Mouse (Mus musculus) erythroblast, embryonic 14.5 days (primary cell): ENCODE data around the gene Ccdc62. TPM values are rescaled to one million over a fixed set of nuclear protein-coding genes. Genes with fewer than 3 reads are reported as not detected.

Source experiments
- H3K27me3 ChIP-seq: 2 replicates; pipeline ENCODE4 v1.6.1; 2012; ENCODE audit warnings: inconsistent platforms; ENCODE audit not compliant: control insufficient read depth
- H3K36me3 ChIP-seq: 2 replicates; pipeline ENCODE4 v1.6.1; 2012; ENCODE audit warnings: mild to moderate bottlenecking, inconsistent platforms; ENCODE audit not compliant: control insufficient read depth
- H3K4me1 ChIP-seq: 2 replicates; pipeline ENCODE4 v1.6.1; 2012; ENCODE audit warnings: inconsistent platforms; ENCODE audit not compliant: control insufficient read depth
- H3K4me3 ChIP-seq: replicated peaks from 2 replicates; pipeline ENCODE3; 2012; ENCODE audit warnings: moderate library complexity, mild to moderate bottlenecking, inconsistent platforms
- H3K9me3 ChIP-seq: 2 replicates; pipeline ENCODE4 v1.6.1; 2012; ENCODE audit warnings: low read length, inconsistent platforms, mixed read lengths; ENCODE audit not compliant: control insufficient read depth
- GATA1 ChIP-seq: IDR thresholded peaks from 2 replicates; pipeline ENCODE4 v1.6.1; 2012; ENCODE audit warnings: low read length, inconsistent platforms, mixed read lengths
- TAL1 ChIP-seq: IDR thresholded peaks from 3 replicates; pipeline ENCODE4 v1.6.1; 2012; ENCODE audit warnings: low read length, inconsistent platforms, mixed read lengths
- polyA plus RNA-seq: library from polyadenylated mRNA; stranded (reverse); fragments of >175 nt; gene quantifications from 2 replicates; pipeline ENCODE4 v1.2.3, GENCODE M21; 2012

Gene Ccdc62
- polyA plus RNA-seq, 1 experiment = 0.65 TPM

- H3K4me1 ChIP-seq = peaks cover 24% of the 10 kb centered on the region
- peaks cover under 1% of the 10 kb centered on the region; the same call in 1 of the 2 replicates for H3K36me3 ChIP-seq
- peak overlapping the region; percentile 71 for H3K4me3 ChIP-seq
- peaks cover 45% of the 10 kb centered on the region for H3K27me3 ChIP-seq
- no peak for TF ChIP-seq GATA1
- no peak for TF ChIP-seq TAL1
- H3K9me3 ChIP-seq = no peaks in the 10 kb centered on the region
These were observed 43.7 kb downstream of the Ccdc62 start for GRCm38 (mm10) chr5:123974179-123974485.

GRCm38 (mm10) chr5:123974616-123975111 lies 44.2 kb downstream of the Ccdc62 start:
- no peaks in the 10 kb centered on the region for H3K9me3 ChIP-seq
- peaks cover 25% of the 10 kb centered on the region for H3K4me1 ChIP-seq
- H3K27me3 ChIP-seq = peaks cover 45% of the 10 kb centered on the region
- peak overlapping the region; percentile 71 for H3K4me3 ChIP-seq
- peaks cover 3% of the 10 kb centered on the region; the same call in 1 of the 2 replicates for H3K36me3 ChIP-seq
- TF ChIP-seq TAL1 = no peak
- no peak for TF ChIP-seq GATA1

- no peaks in the 10 kb centered on the region for H3K9me3 ChIP-seq
- peaks cover 43% of the 10 kb centered on the region for H3K27me3 ChIP-seq
- no peak overlapping the region for H3K4me3 ChIP-seq
- peaks cover 25% of the 10 kb centered on the region for H3K4me1 ChIP-seq
- H3K36me3 ChIP-seq = peaks cover 5% of the 10 kb centered on the region; the same call in 1 of the 2 replicates
- TF ChIP-seq TAL1 (no peak), GATA1 (no peak)
These were observed 45.2 kb downstream of the Ccdc62 start for GRCm38 (mm10) chr5:123975668-123976180.

GRCm38 (mm10) chr5:123977231-123977630 lies 46.8 kb downstream of the Ccdc62 start:
- no peak for TF ChIP-seq GATA1
- TF ChIP-seq TAL1 = no peak
- H3K4me3 ChIP-seq = no peak overlapping the region
- peaks cover 39% of the 10 kb centered on the region for H3K27me3 ChIP-seq

GRCm38 (mm10) chr5:123978131-123978530 lies 47.7 kb downstream of the Ccdc62 start:
- no peak overlapping the region for H3K4me3 ChIP-seq
- no peaks in the 10 kb centered on the region for H3K9me3 ChIP-seq
- H3K27me3 ChIP-seq = peaks cover 33% of the 10 kb centered on the region
- TF ChIP-seq GATA1 = no peak
- TF ChIP-seq TAL1 = no peak
- peaks cover 5% of the 10 kb centered on the region; the same call in 1 of the 2 replicates for H3K36me3 ChIP-seq
- H3K4me1 ChIP-seq = peaks cover 33% of the 10 kb centered on the region

More at GRCm38 (mm10) chr5:123977231-123977630, 46.8 kb downstream of the Ccdc62 start:
- H3K36me3 ChIP-seq = peaks cover 5% of the 10 kb centered on the region; the same call in 1 of the 2 replicates
- no peaks in the 10 kb centered on the region for H3K9me3 ChIP-seq
- peaks cover 26% of the 10 kb centered on the region for H3K4me1 ChIP-seq

GRCm38 (mm10) chr5:123979221-123979979 lies 48.9 kb downstream of the Ccdc62 start:
- Histone ChIP-seq H3K36me3 (peaks cover 5% of the 10 kb centered on the region; the same call in 1 of the 2 replicates), H3K4me1 (peaks cover 21% of the 10 kb centered on the region), H3K9me3 (no peaks in the 10 kb centered on the region), H3K4me3 (no peak overlapping the region), H3K27me3 (peaks cover 21% of the 10 kb centered on the region)
- TF ChIP-seq GATA1 (no peak), TAL1 (no peak)

GRCm38 (mm10) chr5:123979980-123980369 lies 49.5 kb downstream of the Ccdc62 start:
- H3K4me1 ChIP-seq = peaks cover 17% of the 10 kb centered on the region
- H3K4me3 ChIP-seq = no peak overlapping the region

GRCm38 (mm10) chr5:123980521-123981249 lies 50.2 kb downstream of the Ccdc62 start:
- TF ChIP-seq GATA1 (no peak), TAL1 (no peak)
- Histone ChIP-seq H3K4me1 (peaks cover 17% of the 10 kb centered on the region), H3K36me3 (peaks cover 5% of the 10 kb centered on the region; the same call in 1 of the 2 replicates)

More at GRCm38 (mm10) chr5:123979980-123980369, 49.5 kb downstream of the Ccdc62 start:
- Histone ChIP-seq H3K36me3 (peaks cover 5% of the 10 kb centered on the region; the same call in 1 of the 2 replicates), H3K9me3 (no peaks in the 10 kb centered on the region), H3K27me3 (peaks cover 16% of the 10 kb centered on the region)
- no peak for TF ChIP-seq TAL1
- TF ChIP-seq GATA1 = no peak

GRCm38 (mm10) chr5:123981250-123981554 lies 50.7 kb downstream of the Ccdc62 start:
- peaks cover 13% of the 10 kb centered on the region for H3K4me1 ChIP-seq
- H3K9me3 ChIP-seq = no peaks in the 10 kb centered on the region
- peaks cover 4% of the 10 kb centered on the region; the same call in 1 of the 2 replicates for H3K27me3 ChIP-seq
- H3K4me3 ChIP-seq = no peak overlapping the region
- H3K36me3 ChIP-seq = peaks cover 5% of the 10 kb centered on the region; the same call in 1 of the 2 replicates
- no peak for TF ChIP-seq TAL1
- no peak for TF ChIP-seq GATA1

More at GRCm38 (mm10) chr5:123980521-123981249, 50.2 kb downstream of the Ccdc62 start:
- H3K27me3 ChIP-seq = peaks cover 9% of the 10 kb centered on the region
- H3K9me3 ChIP-seq = no peaks in the 10 kb centered on the region
- H3K4me3 ChIP-seq = no peak overlapping the region
